In the genomic region with DNA sequence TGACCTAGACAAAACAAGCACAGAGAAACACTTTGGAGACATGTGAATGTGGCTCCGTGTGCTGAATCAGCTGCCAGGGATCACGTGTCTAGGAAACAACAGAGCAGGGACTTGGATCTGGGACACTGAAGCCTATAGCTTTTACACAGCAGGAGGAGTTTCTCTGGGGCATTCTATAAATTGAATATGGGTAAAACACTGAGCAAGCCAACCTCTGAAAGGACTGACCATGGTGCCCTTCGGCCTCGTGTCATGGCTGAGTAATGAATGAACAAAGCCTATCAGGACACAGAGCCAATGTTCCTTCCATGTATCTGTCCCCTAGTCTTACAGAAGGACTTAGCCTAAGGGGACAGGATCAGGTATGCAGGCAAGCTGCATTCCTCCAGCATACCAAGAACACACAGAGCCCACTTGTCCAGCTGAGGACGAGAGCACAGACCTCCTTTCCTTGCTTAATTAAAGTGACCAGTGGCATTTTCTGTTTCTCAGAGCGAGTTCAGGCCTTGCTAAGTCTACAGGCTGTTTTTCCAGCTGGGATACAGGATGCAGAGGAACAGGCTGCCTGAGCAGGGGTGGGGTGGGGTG, we compare ENCODE assay signal across 20 mouse cellular contexts.
A peak's percentile ranks its signal among the peaks of the same experiment; 100 is the strongest.
DNase-seq lines count a peak whose midpoint lies in the region; ATAC-seq and TF ChIP-seq lines count a peak whose summit lies in the region.
"Had no signal": no experiment of that assay in that cellular context is flagged by ENCODE, and none has a peak within 500 bp of the region (broad histone marks: within the 10 kb centered on the region; RNA-seq: fewer than 3 reads in every experiment).

No protein-coding gene starts in this region.

- H3K4me1 ChIP-seq in forebrain, embryonic 10.5 days, result peaks cover 38% of the 10 kb centered on the region
- H3K4me1 ChIP-seq in forebrain, embryonic 16.5 days (replicated peaks; ENCODE audit: control insufficient read depth, insufficient read depth, low read length), result peaks cover 17% of the 10 kb centered on the region
- H3K4me1 ChIP-seq in midbrain, postnatal 0 days (ENCODE audit: insufficient read depth, low read length), result no peaks in the 10 kb centered on the region
- H3K4me1 ChIP-seq in midbrain, embryonic 13.5 days (replicated peaks), result peaks cover 29% of the 10 kb centered on the region
- no peaks in the 10 kb centered on the region for H3K4me1 ChIP-seq in embryonic facial prominence, embryonic 14.5 days (ENCODE audit: control insufficient read depth, insufficient read depth, low read length)

- H3K27ac ChIP-seq in forebrain, embryonic 10.5 days, result peak overlapping the region; percentile 51; the same call in 1 of the 2 replicates
- H3K27ac ChIP-seq in forebrain, embryonic 16.5 days (ENCODE audit: low read length), result no peak overlapping the region
- no peak overlapping the region for H3K27ac ChIP-seq in midbrain, postnatal 0 days (ENCODE audit: low read depth, low read length)
- no peak overlapping the region for H3K27ac ChIP-seq in midbrain, embryonic 13.5 days
- no peak overlapping the region for H3K27ac ChIP-seq in embryonic facial prominence, embryonic 14.5 days (replicated peaks; ENCODE audit: low read depth, low read length)
- H3K27ac ChIP-seq: gastrocnemius, adult 2 months; neural tube, embryonic 12.5 days had no signal

- 58% methylated on average over 6 of the region's 6 CpGs for WGBS in forebrain, embryonic 10.5 days
- WGBS in forebrain, embryonic 16.5 days, result 47% methylated on average over 6 of the region's 6 CpGs
- 57% methylated on average over 6 of the region's 6 CpGs for WGBS in midbrain, postnatal 0 days
- WGBS in midbrain, embryonic 13.5 days, result 57% methylated on average over 6 of the region's 6 CpGs
- 19% methylated on average over 6 of the region's 6 CpGs for whole genome bisulfite sequencing in embryonic facial prominence, embryonic 14.5 days

- H3K36me3 ChIP-seq in forebrain, embryonic 10.5 days (replicated peaks), result no peaks in the 10 kb centered on the region
- no peaks in the 10 kb centered on the region for H3K36me3 ChIP-seq in forebrain, embryonic 16.5 days (ENCODE audit: control insufficient read depth, insufficient read depth)
- no peaks in the 10 kb centered on the region for H3K36me3 ChIP-seq in midbrain, postnatal 0 days (ENCODE audit: insufficient read depth, low read length)
- no peaks in the 10 kb centered on the region for H3K36me3 ChIP-seq in midbrain, embryonic 13.5 days
- H3K36me3 ChIP-seq in embryonic facial prominence, embryonic 14.5 days (ENCODE audit: control insufficient read depth, insufficient read depth, low read length), result no peaks in the 10 kb centered on the region
- H3K36me3 ChIP-seq: neural tube, embryonic 12.5 days had no signal

- no peak overlapping the region for H3K9ac ChIP-seq in forebrain, embryonic 16.5 days (replicated peaks; ENCODE audit: low read depth, low read length)
- H3K9ac ChIP-seq in midbrain, postnatal 0 days (replicated peaks; ENCODE audit: low read length, poor library complexity, severe bottlenecking), result no peak overlapping the region
- no peak overlapping the region for H3K9ac ChIP-seq in midbrain, embryonic 13.5 days (replicated peaks)
- no peak overlapping the region for H3K9ac ChIP-seq in embryonic facial prominence, embryonic 14.5 days (ENCODE audit: low read depth, low read length)
- H3K9ac ChIP-seq: liver, postnatal 0 days; neural tube, embryonic 12.5 days had no signal

- ATAC-seq in forebrain, embryonic 16.5 days, result no peak
- ATAC-seq in midbrain, postnatal 0 days (ENCODE audit: low FRiP score), result no peak
- no peak for ATAC-seq in midbrain, embryonic 13.5 days
- peak; percentile 18; the same call in 1 of the 2 replicates for ATAC-seq in embryonic facial prominence, embryonic 14.5 days (ENCODE audit: low read depth)
- ATAC-seq: forebrain, embryonic 14.5 days; liver, postnatal 0 days had no signal

- TF ChIP-seq CTCF in midbrain, postnatal 0 days (IDR thresholded peaks at IDR 0.05), result no peak

- intact Hi-C loops in left cerebral cortex, postnatal 36 days (cut with DNase I), result no loop called here

- no peaks in the 10 kb centered on the region for H3K27me3 ChIP-seq in forebrain, embryonic 10.5 days (ENCODE audit: poor library complexity, severe bottlenecking)
- H3K27me3 ChIP-seq in forebrain, embryonic 16.5 days (replicated peaks; ENCODE audit: control insufficient read depth, insufficient read depth, low read length), result no peaks in the 10 kb centered on the region
- no peaks in the 10 kb centered on the region for H3K27me3 ChIP-seq in midbrain, postnatal 0 days (ENCODE audit: insufficient read depth, low read length)
- H3K27me3 ChIP-seq in midbrain, embryonic 13.5 days, result no peaks in the 10 kb centered on the region
- H3K27me3 ChIP-seq in embryonic facial prominence, embryonic 14.5 days (replicated peaks; ENCODE audit: control insufficient read depth, insufficient read depth, low read length), result no peaks in the 10 kb centered on the region
- H3K27me3 ChIP-seq: CH12.LX; neural tube, embryonic 12.5 days had no signal

- H3K4me3 ChIP-seq in forebrain, embryonic 10.5 days, result no peak overlapping the region
- no peak overlapping the region for H3K4me3 ChIP-seq in forebrain, embryonic 16.5 days (replicated peaks; ENCODE audit: low read length)
- no peak overlapping the region for H3K4me3 ChIP-seq in midbrain, postnatal 0 days (ENCODE audit: low read depth, low read length)
- H3K4me3 ChIP-seq in midbrain, embryonic 13.5 days (replicated peaks), result no peak overlapping the region
- no peak overlapping the region for H3K4me3 ChIP-seq in embryonic facial prominence, embryonic 14.5 days (ENCODE audit: low read depth, low read length)
- H3K4me3 ChIP-seq: gastrocnemius, adult 2 months; neural tube, embryonic 12.5 days had no signal

- DNase-seq in forebrain, embryonic 10.5 days (ENCODE audit: extremely low spot score, low spot score), result no peak
- DNase-seq in midbrain, postnatal 0 days (ENCODE audit: low spot score), result peak; percentile 28
- peak; percentile 26 for DNase-seq in embryonic facial prominence, embryonic 14.5 days (ENCODE audit: low spot score)
- DNase-seq in retina, embryonic 14.5 days (ENCODE audit: low spot score), result peak; percentile 33
- DNase-seq in left cerebral cortex, postnatal 36 days (ENCODE audit: low spot score in 2 of 2), result no peak
- no peak for DNase-seq in kidney, adult 11 months
- DNase-seq: adrenal gland, adult 2 months; gastrocnemius, adult 2 months; heart, adult 18-20 months; kidney, adult 18-20 months; kidney, postnatal 36 days; liver; liver, postnatal 0 days; right cerebral cortex, postnatal 4 days; thymus, adult 18-20 months had no signal

- H3K9me3 ChIP-seq in forebrain, embryonic 10.5 days, result no peaks in the 10 kb centered on the region; the same call in 1 of the 2 replicates
- H3K9me3 ChIP-seq in forebrain, embryonic 16.5 days (ENCODE audit: control insufficient read depth, low read length), result no peaks in the 10 kb centered on the region
- no peaks in the 10 kb centered on the region for H3K9me3 ChIP-seq in midbrain, postnatal 0 days (ENCODE audit: low read length)
- no peaks in the 10 kb centered on the region for H3K9me3 ChIP-seq in midbrain, embryonic 13.5 days
- H3K9me3 ChIP-seq in embryonic facial prominence, embryonic 14.5 days (ENCODE audit: control insufficient read depth, low read length), result no peaks in the 10 kb centered on the region
- H3K9me3 ChIP-seq: neural tube, embryonic 12.5 days had no signal

- H3K4me2 ChIP-seq in forebrain, embryonic 16.5 days (ENCODE audit: low read length), result no peak overlapping the region
- H3K4me2 ChIP-seq in midbrain, postnatal 0 days (ENCODE audit: low read depth, low read length, poor library complexity, severe bottlenecking), result no peak overlapping the region
- H3K4me2 ChIP-seq in midbrain, embryonic 13.5 days (replicated peaks), result no peak overlapping the region
- H3K4me2 ChIP-seq in embryonic facial prominence, embryonic 14.5 days (ENCODE audit: low read depth, low read length), result no peak overlapping the region
- H3K4me2 ChIP-seq: neural tube, embryonic 12.5 days had no signal

Comparison
In these comparisons a context has a peak if more than half of its experiments do, and no peak if none do; other contexts are left out.
1. DNase-seq: peak in midbrain, postnatal 0 days (single experiment), embryonic facial prominence, embryonic 14.5 days (single experiment) and retina, embryonic 14.5 days (single experiment); none in forebrain, embryonic 10.5 days (single experiment), left cerebral cortex, postnatal 36 days (0 of 2) and kidney, adult 11 months (single experiment).